Mouse (Mus musculus) liver, postnatal 0 days (tissue): ENCODE data around the gene Nme6. TPM values are rescaled to one million over a fixed set of nuclear protein-coding genes. Genes with fewer than 3 reads are reported as not detected.

Source experiments
- ATAC-seq: fragments of 200-750 bp; cut with Nextera tagmentation; 2 replicates; pipeline ENCODE4 v1.8.0; 2017; ENCODE audit warnings: mild to moderate bottlenecking, moderate library complexity
- DNase-seq: peaks from one replicate; pipeline ENCODE4 v3.0.0-alpha.2; 2016
- H3K27ac ChIP-seq: fragments of 300-500 bp; sonication (generic); 2 replicates; pipeline ENCODE4 v1.5.1; 2014; ENCODE audit warnings: antibody characterized with exemption, moderate library complexity, mild to moderate bottlenecking, low read depth
- H3K27me3 ChIP-seq: fragments of 300-500 bp; sonication (generic); 2 replicates; pipeline ENCODE4 v1.6.1; 2014; ENCODE audit warnings: low read length, control low read depth, mixed read lengths; ENCODE audit not compliant: insufficient read depth
- H3K36me3 ChIP-seq: fragments of 300-500 bp; sonication (generic); replicated peaks from 2 replicates; pipeline ENCODE4 v1.6.1; 2014; ENCODE audit warnings: mild to moderate bottlenecking, control low read depth, low read length, moderate library complexity, mixed read lengths; ENCODE audit not compliant: insufficient read depth
- H3K4me1 ChIP-seq: fragments of 300-500 bp; sonication (generic); 2 replicates; pipeline ENCODE4 v1.6.1; 2014; ENCODE audit warnings: antibody characterized with exemption, mild to moderate bottlenecking, control low read depth; ENCODE audit not compliant: insufficient read depth
- H3K4me2 ChIP-seq: fragments of 300-500 bp; sonication (generic); 2 replicates; pipeline ENCODE4 v1.6.1; 2014; ENCODE audit warnings: low read depth, mild to moderate bottlenecking, low read length, moderate library complexity, mixed read lengths
- H3K4me3 ChIP-seq: fragments of 300-500 bp; sonication (generic); 2 replicates; pipeline ENCODE4 v1.5.1; 2014; ENCODE audit warnings: low read depth, low read length
- H3K9ac ChIP-seq: fragments of 300-500 bp; sonication (generic); replicated peaks from 2 replicates; pipeline ENCODE4 v1.6.1; 2014; ENCODE audit warnings: mild to moderate bottlenecking, moderate library complexity
- H3K9me3 ChIP-seq: fragments of 300-500 bp; sonication (generic); 2 replicates; pipeline ENCODE4 v1.6.1; 2016; ENCODE audit warnings: mild to moderate bottlenecking, control low read depth, low read length, mixed read lengths
- CTCF ChIP-seq: sonication (generic); IDR thresholded peaks from 2 replicates; pipeline ENCODE4 v1.5.1; 2016; ENCODE audit warnings: antibody characterized with exemption, low read depth
- EP300 ChIP-seq: IDR thresholded peaks from 2 replicates; pipeline ENCODE4 v1.6.1; 2016; ENCODE audit warnings: antibody characterized with exemption, low read depth, mild to moderate bottlenecking
- WGBS: fragments of 180-500 bp; shearing (Covaris S2); extraction: QIAGEN DNeasy Blood & Tissue Kit; methylation state at CpG from one replicate; pipeline ENCODE4 v1.1.7; 2014; ENCODE audit not compliant: insufficient replicate concordance; 5-methylcytosine and 5-hydroxymethylcytosine counted together
- polyA plus RNA-seq: library from polyadenylated mRNA; unstranded; fragments of >200 nt; fragmentation: Nextera tagmentation; extraction: Ambion mirVana; gene quantifications from 2 replicates; pipeline ENCODE4 v1.2.1, GENCODE M21; 2015

Nme6 gene
- polyA plus RNA-seq, 1 experiment from 2014 or later: 30.7 TPM

GRCm38 (mm10) chr9:109875695-109876601, 43.4 kb downstream of the Nme6 start:
- Histone ChIP-seq H3K27ac (peak overlapping the region; percentile 89), H3K4me1 (peaks cover 22% of the 10 kb centered on the region), H3K4me3 (peak overlapping the region; percentile 97), H3K9ac (peak overlapping the region; percentile 96), H3K27me3 (no peaks in the 10 kb centered on the region), H3K4me2 (peak overlapping the region; percentile 96), H3K36me3 (peaks cover 26% of the 10 kb centered on the region), H3K9me3 (no peaks in the 10 kb centered on the region)
- DNase-seq (peak; percentile 78), ATAC-seq (peak; percentile 73)
- WGBS: 1% methylated on average over 60 of the region's 76 CpGs
- TF ChIP-seq EP300: no peak
- no peak for TF ChIP-seq CTCF

- peaks cover 17% of the 10 kb centered on the region for H3K4me1 ChIP-seq
- H3K27me3 ChIP-seq: no peaks in the 10 kb centered on the region
- peaks cover 33% of the 10 kb centered on the region for H3K36me3 ChIP-seq
- 0 out of 2 replicates have a peak overlapping the region, but pooled peaks have one; percentile 9 for H3K27ac ChIP-seq
- peak overlapping the region; percentile 96 for H3K9ac ChIP-seq
- ATAC-seq (no peak), DNase-seq (no peak)
- H3K4me2 ChIP-seq: peak overlapping the region; percentile 96
- TF ChIP-seq EP300 (no peak), CTCF (no peak)
- peak overlapping the region; percentile 97 for H3K4me3 ChIP-seq
- H3K9me3 ChIP-seq: no peaks in the 10 kb centered on the region
- WGBS: 2% methylated on average over 3 of the region's 3 CpGs
These were observed 44.2 kb downstream of the Nme6 start for GRCm38 (mm10) chr9:109876756-109877155.

- peaks cover 17% of the 10 kb centered on the region for H3K4me1 ChIP-seq
- H3K27me3 ChIP-seq: no peaks in the 10 kb centered on the region
- peak overlapping the region; percentile 96; the same call in 1 of the 2 replicates for H3K9ac ChIP-seq
- H3K4me2 ChIP-seq: peak overlapping the region; percentile 96
- H3K27ac ChIP-seq: no peak overlapping the region
- TF ChIP-seq EP300 (no peak), CTCF (peak; percentile 21)
- H3K4me3 ChIP-seq: peak overlapping the region; percentile 97
- no peaks in the 10 kb centered on the region for H3K9me3 ChIP-seq
- WGBS: 78% methylated on average over 5 of the region's 5 CpGs
- ATAC-seq: no peak
- no peak for DNase-seq
- H3K36me3 ChIP-seq: peaks cover 42% of the 10 kb centered on the region
These were observed 45.1 kb downstream of the Nme6 start for GRCm38 (mm10) chr9:109877666-109878065.

- H3K4me2 ChIP-seq: no peak overlapping the region
- DNase-seq (no peak), ATAC-seq (no peak)
- 90% methylated on average over 1 of the region's 1 CpGs for WGBS
- H3K27me3 ChIP-seq: no peaks in the 10 kb centered on the region
- no peak overlapping the region for H3K27ac ChIP-seq
- peaks cover 17% of the 10 kb centered on the region for H3K4me1 ChIP-seq
- H3K4me3 ChIP-seq: no peak overlapping the region
- H3K36me3 ChIP-seq: peaks cover 58% of the 10 kb centered on the region
- TF ChIP-seq EP300 (no peak), CTCF (no peak)
- no peaks in the 10 kb centered on the region for H3K9me3 ChIP-seq
- H3K9ac ChIP-seq: no peak overlapping the region
These were observed 46.8 kb downstream of the Nme6 start for GRCm38 (mm10) chr9:109879305-109879704.

GRCm38 (mm10) chr9:109886259-109886658, 53.7 kb downstream of the Nme6 start:
- Histone ChIP-seq H3K9me3 (no peaks in the 10 kb centered on the region), H3K4me1 (no peaks in the 10 kb centered on the region), H3K4me2 (no peak overlapping the region), H3K9ac (no peak overlapping the region), H3K4me3 (no peak overlapping the region), H3K27ac (no peak overlapping the region), H3K27me3 (no peaks in the 10 kb centered on the region), H3K36me3 (peaks cover 98% of the 10 kb centered on the region)
- no peak for TF ChIP-seq EP300
- no peak for TF ChIP-seq CTCF
- DNase-seq: no peak
- no peak for ATAC-seq
- 70% methylated on average over 4 of the region's 4 CpGs for WGBS

- ATAC-seq (no peak), DNase-seq (no peak)
- 80% methylated on average over 5 of the region's 5 CpGs for WGBS
- Histone ChIP-seq H3K4me2 (no peak overlapping the region), H3K4me1 (no peaks in the 10 kb centered on the region), H3K9me3 (no peaks in the 10 kb centered on the region), H3K9ac (no peak overlapping the region), H3K36me3 (peaks cover 100% of the 10 kb centered on the region), H3K27me3 (no peaks in the 10 kb centered on the region), H3K27ac (no peak overlapping the region), H3K4me3 (no peak overlapping the region)
- no peak for TF ChIP-seq EP300
- no peak for TF ChIP-seq CTCF
These were observed 54.8 kb downstream of the Nme6 start for GRCm38 (mm10) chr9:109887321-109887720.
